Mouse (Mus musculus) liver, embryonic 18 days (tissue): ENCODE results near the gene Zfp120. TPM values are rescaled to one million over a fixed set of nuclear protein-coding genes. Genes with fewer than 3 reads are reported as not detected.

Experiments
- polyA plus RNA-seq: library from polyadenylated mRNA; depleted of rRNA; stranded (reverse); fragments of >200 nt; gene quantifications from 2 replicates; pipeline ENCODE4 v1.2.3, GENCODE M21; 2012; rRNA removed

Zfp120 gene
- polyA plus RNA-seq: 1.2 TPM in 2 replicates

DNA sequence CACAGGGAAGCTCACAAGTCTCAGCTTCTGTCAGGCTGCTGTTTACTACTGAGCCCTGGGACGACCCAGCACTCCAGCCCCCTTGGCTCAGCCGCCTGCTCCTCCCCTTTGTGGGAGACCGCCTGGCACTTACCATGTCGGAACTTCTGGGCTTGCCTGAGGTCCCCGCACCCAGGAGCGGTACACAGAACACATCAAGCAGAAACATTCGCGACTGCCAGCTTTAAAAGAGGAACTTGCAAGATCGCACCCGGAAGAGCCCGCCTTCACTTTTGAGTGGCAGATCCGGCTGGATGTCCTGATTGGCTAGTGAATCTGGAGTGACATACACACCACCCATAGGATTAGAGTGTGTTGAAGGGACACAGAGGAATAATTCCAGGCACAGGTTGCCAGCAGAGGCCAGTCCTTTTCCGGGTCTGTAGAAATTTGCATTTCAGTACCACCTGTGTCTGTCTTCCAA is at the start of gene Zfp120:
Gene Zfp120, minus strand, starts transcription at position 274 of the 463 bp plus-strand sequence.

GRCm38 (mm10) chr2:150181570-150181999 is 45.1 kb upstream of the Zfp120 start, which contains the start of gene Gm14139:
Gene Gm14139 (plus strand): TSS chr2:150181755.

DNA sequence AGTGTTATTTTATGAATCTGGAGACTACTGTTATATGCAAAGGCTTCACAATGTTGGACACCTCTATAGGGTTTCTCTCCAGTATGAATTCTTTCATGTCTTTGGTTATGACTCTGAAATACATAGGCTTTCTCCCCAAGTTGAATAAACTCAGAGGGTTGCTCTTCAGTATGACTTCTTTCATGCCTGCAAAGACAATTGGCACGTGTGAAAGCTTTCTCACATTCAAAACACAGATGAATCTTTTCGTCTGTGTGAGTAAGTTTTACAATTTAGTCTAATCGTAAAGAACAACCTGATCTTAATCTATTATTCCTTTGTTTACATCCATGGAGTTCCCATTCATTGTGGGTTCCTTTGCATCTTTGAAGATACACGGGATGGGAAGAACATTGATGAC is 43.1 kb upstream of the Zfp120 start, which contains the start of gene Gm10770:
Gene Gm10770, minus strand, starts transcription at position 101 of the 400 bp plus-strand sequence.

Other genes starting within 250 kb of the Zfp120 start
- not detected in 2 replicates for gene Gm10770, start 43.0 kb upstream of the Zfp120 start, polyA plus RNA-seq
- gene Gm14139, start 45.0 kb upstream of the Zfp120 start, polyA plus RNA-seq: 0.04 TPM in 1 of 2 replicates, not detected in the other
- 0.32 and 0.34 TPM in 2 replicates for gene Zfp937, start 81.4 kb upstream of the Zfp120 start, polyA plus RNA-seq
- 0.43 and 0.53 TPM in 2 replicates for gene Gm21994, start 118.9 kb upstream of the Zfp120 start, polyA plus RNA-seq
- not detected in 2 replicates for gene Gm14124, start 120.8 kb upstream of the Zfp120 start, polyA plus RNA-seq
- gene Gm10130, start 187.0 kb upstream of the Zfp120 start, polyA plus RNA-seq: not detected in 2 replicates
- gene 3300002I08Rik, start 226.1 kb upstream of the Zfp120 start, polyA plus RNA-seq: 0.28 and 0.37 TPM in 2 replicates